Mouse (Mus musculus) liver, postnatal 0 days (tissue): ENCODE measurements around the gene Kif5c.

ENCODE experiments used
- CTCF ChIP-seq: sonication (generic); IDR thresholded peaks from 2 replicates; pipeline ENCODE4 v1.5.1; 2016; ENCODE audit warnings: antibody characterized with exemption, low read depth
- EP300 ChIP-seq: IDR thresholded peaks from 2 replicates; pipeline ENCODE4 v1.6.1; 2016; ENCODE audit warnings: antibody characterized with exemption, low read depth, mild to moderate bottlenecking

DNA sequence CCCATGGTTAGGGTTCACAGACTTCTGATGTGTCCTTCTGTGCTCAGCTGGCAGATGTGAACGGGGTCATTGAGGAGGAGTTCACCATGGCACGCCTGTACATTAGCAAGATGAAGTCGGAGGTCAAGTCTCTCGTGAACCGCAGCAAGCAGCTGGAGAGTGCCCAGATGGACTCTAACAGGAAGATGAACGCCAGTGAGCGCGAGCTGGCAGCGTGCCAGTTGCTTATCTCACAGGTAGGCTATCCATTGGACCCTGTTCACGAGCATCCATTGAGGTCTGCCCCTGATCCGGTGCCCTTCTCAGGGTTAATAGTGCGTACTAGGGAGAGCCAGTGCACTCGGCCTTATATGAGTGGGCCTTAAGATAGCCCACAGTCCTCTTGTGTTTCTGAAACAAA, 116.3 kb downstream of the Kif5c start:
- no peak for TF ChIP-seq EP300
- TF ChIP-seq CTCF, result no peak
